Mouse (Mus musculus): ENCODE measurements around the gene Amigo3. TPM values are rescaled to one million over a fixed set of nuclear protein-coding genes. Genes with fewer than 3 reads are reported as not detected.
"Not testable (repeated sequence)": the region's sequence is repeated elsewhere in the genome, so short reads cannot be mapped to it uniquely, and the experiment has no call there.

Gene Amigo3
- 1 to 10 TPM; 2.0 to 2.2 TPM for total RNA-seq (2021)

DNA sequence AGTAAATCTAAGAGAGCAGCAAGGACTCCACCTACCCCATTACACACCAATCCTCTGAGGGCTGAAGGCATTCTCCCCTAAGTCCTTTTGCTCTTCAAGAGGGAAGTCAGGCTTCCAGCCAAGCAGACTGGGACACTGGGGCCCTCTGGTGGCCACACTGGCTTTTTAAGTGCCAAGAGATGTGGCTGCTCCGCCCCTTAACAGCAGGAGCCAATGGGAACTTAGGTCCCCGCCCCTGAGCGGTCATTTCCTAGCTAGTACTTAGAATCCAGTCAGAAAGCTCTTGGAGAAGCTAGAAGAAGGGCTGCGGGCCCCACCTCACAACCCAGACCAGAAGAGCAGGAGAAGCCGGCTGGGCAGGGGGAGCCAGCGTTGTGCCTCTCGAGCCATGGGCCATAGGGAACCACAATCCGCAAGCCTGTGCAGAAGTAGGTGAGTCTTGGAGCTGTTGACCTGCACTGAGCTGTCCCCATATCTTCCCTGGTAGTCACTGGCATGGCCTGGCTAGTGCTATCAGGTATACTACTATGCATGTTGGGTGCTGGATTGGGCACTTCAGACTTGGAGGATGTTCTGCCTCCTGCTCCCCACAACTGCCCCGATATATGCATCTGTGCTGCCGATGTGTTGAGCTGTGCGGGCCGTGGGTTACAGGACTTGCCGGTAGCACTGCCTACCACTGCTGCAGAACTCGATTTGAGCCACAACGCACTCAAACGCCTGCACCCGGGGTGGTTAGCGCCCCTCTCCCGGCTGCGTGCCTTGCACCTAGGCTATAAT, at the start of gene Amigo3:
Gene Amigo3, plus strand, starts transcription at position 275 of the 780 bp plus-strand sequence.
- DNase-seq (ENCODE audit: extremely low spot score in 1 of 2, low spot score in 1 of 2), result peak; percentile 93 to 98

DNA sequence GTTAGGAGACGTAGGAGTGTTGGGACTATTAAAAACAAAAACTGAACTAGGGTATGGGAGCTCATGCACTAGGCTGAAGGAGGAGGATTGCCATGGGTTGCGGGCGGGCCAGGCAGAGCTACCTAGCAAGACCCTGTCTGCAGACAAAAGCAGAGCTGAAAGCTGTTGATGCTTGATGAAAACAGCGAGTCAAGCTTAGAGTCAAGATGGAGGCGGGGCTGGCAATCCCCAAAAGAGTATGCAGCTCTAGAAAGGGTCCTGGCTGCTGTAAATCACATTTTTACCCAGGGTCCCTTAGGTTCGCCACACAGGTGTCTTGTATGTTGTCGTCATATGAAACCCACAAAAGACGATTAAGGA, 49.4 kb upstream of the Amigo3 start:
- no peak for DNase-seq (ENCODE audit: extremely low spot score in 1 of 2, low spot score in 1 of 2)

DNA sequence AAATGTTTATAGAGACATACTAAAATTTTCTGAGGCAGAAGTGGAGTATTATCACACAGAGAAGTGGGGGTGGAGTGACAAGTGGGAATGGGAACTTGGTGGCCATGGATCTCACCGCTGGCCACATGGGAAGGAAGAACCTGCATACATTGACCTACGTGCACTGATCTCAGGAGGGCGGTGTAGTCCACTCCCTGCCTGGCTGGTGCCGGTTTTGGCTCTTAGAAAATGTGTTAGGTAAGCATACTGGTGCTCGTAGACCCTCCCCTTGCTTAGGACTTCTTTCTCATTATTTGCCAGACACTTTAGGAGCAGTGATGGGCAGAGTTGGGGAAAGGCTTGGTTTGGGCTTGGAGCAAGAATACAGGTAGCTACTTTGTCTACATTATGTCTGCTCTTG, 44.9 kb upstream of the Amigo3 start:
- no peak for DNase-seq (ENCODE audit: extremely low spot score in 1 of 2, low spot score in 1 of 2)

DNA sequence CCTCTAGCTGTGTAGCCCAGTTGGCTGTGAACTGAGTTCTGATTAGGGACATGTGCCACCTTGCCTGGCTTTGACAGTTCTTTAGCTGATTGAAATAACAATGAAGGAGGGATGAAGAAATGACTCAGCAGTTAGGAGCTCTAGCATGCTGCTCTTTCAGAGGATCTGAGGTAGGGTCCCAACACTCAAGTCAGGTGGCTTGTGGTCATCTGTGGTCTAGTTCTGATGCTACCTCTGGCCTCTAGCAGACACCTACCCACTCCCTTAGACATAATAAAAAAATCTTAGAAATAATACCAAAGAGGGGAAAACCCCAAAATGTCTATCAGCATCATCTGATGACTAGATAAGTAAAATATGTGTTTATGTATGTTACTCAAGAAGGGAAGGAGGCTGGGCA, 42.6 kb upstream of the Amigo3 start:
- DNase-seq (ENCODE audit: extremely low spot score in 1 of 2, low spot score in 1 of 2), result no peak

DNA sequence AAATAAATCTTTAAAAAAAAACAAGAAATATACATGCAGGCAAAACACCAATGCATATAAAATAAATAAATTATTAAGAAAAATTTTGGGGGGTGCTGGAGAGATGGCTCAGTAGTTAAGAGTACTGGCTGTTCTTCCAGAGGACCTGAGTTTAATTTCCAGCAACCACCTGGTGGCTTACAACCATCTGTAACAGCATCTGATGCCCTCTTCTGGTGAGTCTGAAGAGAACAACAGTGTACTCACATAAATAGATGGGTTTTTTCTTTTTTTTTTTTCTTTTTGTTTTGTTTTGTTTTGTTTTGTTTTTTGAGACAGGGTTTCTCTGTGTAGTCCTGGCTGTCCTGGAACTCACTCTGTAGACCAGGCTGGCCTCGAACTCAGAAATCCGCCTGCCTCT, 39.4 kb upstream of the Amigo3 start:
- not testable (repeated sequence) for DNase-seq (ENCODE audit: extremely low spot score in 1 of 2, low spot score in 1 of 2)

DNA sequence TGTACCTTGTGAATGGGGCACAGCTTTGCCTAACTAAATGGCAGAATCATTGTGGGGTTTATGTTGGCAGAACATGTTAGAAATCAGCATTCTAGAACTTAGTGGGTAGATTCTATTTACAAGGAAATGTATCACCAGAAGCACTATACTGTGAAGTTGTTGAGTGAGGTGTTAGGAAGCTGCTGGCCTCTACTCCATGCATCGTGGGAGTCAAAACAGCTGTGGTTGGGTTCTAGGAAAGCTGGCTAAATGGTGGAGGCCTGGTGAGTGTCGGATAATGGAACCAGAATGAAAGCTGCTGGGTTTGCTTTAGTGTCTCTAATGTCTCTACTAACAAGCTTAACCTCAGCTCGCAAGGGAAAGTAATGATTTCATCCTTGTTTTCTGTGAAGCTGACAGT, 35.8 kb upstream of the Amigo3 start:
- no peak for DNase-seq (ENCODE audit: extremely low spot score in 1 of 2, low spot score in 1 of 2)

DNA sequence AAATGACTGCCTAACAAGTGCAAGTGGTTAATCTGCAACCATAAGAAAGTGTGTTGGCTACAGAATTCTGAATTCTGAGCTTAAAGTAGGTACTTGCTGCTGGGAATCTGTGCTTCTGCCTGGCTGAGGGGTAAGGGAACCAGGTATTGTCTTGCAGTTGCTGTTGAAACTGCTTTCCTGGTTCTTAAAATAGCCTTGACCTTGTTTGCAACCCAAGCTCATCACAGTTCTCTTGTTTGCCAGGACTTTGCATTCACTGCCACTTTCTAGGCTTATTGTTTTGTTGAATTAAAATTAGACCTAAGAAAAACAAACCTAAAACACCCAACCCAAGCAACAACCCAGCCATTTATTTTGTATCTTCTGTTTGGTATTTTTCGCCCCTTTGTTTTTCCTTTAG, 32.2 kb upstream of the Amigo3 start:
- DNase-seq (ENCODE audit: extremely low spot score in 1 of 2, low spot score in 1 of 2), result no peak

DNA sequence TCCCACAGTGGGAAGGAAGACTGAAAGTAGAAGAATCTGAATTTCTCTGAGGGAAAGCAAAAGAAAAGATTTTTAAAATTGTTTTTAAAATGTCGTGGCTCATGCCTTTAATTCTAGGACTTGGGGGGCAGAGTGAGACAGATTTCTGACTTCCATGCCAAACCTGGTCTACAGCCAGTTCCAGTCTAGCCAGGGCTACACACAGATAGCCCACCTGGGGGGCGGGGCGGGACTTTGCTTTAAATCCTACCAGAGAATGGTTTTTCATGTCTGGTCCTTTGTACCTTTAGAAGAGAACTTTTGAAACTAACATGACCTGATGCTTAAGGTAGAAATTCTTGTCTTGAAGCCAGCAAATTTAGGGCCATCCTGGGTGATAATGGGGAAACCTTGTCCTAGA, 29.7 kb upstream of the Amigo3 start:
- no peak for DNase-seq (ENCODE audit: extremely low spot score in 1 of 2, low spot score in 1 of 2)

DNA sequence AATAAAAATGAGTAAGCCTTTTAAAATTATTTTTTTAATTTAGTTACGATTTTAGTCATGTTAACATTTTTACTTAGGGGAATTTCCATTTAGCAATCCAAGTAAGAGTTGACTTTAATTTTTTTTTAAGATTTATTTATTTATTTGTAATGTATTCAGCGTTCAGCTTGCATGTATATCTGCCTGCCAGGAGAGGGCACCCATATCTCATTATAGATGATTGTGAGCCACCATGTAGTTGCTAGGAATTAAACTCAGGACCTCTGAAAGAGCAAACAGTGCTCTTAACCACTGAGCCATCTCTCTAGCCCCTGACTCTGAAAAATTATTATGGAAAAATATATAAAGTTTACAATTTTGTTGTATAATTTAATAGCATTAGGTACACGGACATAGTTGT, 26.4 kb upstream of the Amigo3 start:
- DNase-seq (ENCODE audit: extremely low spot score in 1 of 2, low spot score in 1 of 2), result no peak

DNA sequence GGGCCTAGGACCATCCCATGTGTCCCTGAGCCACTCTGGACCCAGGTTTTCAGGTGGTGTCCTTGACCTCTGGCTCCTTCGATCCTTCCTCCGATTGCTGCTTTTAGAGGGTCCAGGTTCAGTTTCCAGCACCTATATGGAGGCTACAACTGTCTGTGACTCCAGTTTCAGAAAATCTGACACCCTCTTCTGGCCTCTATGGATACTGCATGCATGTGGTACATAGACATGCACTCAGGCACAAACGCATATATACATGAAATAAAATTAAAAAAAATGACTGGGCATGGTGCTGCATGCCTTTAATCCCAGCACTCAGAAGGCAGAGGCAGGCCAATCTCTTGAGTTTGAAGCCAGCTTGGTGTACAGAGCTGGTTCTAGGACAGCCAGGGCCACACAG, 25.1 kb upstream of the Amigo3 start:
- DNase-seq (ENCODE audit: extremely low spot score in 1 of 2, low spot score in 1 of 2), result no peak

DNA sequence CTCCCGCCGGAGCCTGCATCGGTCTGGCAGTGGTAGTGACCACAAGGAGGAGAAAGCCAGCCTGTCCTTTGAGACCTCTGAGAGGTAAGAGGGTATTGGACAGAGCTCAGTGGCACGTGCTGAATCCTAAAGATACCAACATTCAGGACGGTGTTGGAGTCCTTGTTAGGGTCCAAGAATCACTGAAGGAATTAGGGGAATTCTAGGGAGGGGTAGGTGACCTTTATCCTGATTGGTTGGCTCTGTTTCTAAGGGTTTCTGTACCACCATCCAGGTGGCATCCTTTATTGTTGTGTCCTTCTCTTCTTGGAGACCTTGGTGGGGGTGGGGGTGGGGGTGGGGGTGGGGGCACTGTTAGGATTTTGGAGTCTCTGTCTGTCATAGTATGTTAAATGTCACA, 20.8 kb upstream of the Amigo3 start:
- DNase-seq (ENCODE audit: extremely low spot score in 1 of 2, low spot score in 1 of 2), result no peak

DNA sequence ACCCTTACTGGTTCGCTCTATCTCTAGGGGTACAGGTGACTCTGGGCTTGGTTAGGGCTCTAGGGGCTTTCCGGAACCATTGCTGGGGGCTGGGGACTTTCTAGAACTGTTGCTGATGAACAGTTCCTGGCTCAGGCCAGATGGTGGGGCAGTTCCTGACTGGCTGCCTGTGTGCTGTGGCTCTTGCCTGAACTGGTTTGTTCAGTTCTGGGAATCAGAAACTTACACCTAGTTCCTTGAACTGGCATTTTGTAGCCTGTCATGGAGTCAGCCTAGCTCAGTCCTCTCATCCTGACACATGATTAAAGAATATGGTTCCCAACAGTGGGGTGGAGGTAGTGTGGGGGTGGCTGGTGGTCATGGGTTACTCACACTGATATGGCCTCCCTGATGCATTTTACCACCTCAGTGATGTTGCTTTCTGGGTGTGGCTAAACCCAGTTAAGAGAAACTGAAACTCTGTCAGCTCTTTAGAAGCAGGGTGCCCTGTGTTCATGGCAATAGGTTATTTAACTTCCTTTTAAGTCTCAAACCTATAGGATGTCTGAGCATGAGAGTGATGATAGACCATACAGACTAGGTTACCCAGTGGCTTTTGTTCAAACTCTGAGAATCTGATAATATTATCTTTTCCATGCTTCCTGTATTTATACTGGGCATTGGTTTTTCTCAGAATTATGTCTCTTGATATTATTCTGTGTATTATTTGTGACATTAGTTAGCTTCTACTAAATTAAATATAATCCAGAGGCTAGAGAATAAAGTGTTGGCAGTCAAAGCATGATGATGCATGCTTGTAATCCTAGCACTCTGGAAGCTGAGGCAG, 17.4 kb upstream of the Amigo3 start:
- DNase-seq (ENCODE audit: extremely low spot score in 1 of 2, low spot score in 1 of 2), result no peak

DNA sequence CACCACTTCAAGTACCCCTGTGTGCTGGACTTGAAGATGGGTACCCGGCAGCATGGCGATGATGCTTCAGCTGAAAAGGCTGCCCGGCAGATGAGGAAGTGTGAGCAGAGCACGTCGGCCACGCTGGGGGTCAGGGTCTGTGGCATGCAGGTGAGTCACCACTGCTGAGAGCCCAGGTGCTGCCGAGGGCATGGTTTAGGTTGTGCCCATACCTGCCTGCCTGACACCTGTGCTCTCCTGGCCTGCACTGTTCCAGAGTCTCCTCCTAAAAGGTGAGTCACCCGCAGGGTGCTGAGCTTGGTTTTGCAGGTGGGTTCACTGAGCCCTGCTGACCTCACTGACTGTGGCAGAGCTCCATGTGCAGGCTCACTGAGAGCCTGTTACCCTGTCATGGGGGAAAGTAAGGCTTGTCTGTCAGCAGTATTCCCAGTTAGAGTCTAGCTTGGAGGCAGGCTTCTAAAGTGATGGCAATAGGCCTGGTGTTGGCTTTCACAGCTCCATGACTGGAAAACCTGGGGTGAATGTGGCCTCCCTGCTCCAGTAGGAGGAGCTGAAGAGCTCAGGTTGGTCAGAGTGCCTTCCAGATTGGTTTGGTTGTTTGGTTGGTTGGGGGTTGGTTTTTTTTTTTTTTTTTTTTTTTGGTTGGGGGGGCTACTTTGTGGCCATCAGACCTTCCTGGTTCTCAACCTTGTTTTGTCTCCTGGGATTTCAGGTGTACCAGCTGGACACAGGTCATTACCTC, 8.0 kb upstream of the Amigo3 start:
- no peak for DNase-seq (ENCODE audit: extremely low spot score in 1 of 2, low spot score in 1 of 2)

DNA sequence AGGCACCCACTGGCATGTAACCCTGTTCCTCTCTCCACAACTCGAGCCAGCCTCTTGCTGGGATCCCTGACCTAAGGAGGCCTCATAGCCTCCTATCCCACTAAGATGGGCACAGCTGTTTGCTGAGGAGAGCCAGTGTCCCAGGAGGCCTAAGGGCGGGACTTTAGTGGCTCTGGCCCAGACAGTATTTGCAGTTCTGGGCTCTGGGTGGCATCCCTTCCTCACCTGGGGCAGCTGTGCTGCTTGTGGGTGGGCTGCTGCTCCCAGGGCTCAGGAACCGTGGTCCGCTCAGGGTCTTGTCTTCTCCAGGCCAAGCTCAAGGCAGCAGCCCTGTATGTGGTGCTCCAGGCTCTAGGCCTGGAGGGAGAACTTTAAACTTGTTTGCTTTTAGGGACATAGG, 6.4 kb upstream of the Amigo3 start:
- DNase-seq (ENCODE audit: extremely low spot score in 1 of 2, low spot score in 1 of 2), result no peak

DNA sequence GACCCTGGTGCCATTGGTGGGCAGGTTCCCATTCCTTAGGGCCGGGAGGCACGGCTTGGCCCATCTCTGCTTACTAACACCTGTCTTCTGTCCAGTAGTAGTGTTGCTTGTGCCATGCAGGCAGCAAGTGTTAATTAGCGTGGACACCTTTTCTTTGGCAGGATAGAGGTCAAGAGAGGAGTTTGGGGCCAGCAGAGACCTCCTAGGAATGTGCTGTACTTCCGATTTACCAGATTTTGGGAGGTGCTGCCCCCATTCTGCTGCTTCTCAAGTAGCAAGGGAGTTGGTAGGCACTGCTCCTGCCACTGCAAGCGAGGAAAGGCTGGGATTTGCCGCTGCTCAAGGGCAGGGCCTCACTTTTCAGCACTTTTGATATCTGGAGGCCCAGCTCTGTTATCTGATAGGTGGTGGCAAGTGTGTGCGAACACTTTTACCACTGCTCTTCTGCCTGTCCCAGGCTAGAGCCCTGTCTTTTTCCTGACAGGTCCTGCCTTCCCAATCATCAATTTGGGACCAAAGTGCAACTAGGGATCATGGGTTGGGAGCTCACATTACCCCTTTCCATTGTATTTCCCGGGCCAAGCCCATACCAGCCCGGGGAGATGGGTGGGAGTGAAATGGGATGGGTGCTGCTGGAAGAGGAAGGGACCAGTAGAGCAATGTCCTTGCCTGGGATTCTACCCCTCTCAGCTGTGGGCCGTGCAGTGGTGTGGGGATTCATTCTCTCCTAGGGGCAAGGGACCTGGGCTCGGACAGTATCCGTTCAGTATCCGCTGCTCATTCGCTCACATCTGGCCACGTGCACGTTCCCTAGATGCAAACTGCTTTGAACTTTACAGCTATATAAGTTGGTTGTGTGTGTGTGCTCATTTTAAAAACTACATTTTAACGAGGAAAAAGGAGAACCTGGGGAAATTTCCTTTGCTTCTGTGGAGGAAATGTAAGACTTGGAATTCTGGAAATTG, 5.1 kb upstream of the Amigo3 start:
- no peak for DNase-seq (ENCODE audit: extremely low spot score in 1 of 2, low spot score in 1 of 2)

DNA sequence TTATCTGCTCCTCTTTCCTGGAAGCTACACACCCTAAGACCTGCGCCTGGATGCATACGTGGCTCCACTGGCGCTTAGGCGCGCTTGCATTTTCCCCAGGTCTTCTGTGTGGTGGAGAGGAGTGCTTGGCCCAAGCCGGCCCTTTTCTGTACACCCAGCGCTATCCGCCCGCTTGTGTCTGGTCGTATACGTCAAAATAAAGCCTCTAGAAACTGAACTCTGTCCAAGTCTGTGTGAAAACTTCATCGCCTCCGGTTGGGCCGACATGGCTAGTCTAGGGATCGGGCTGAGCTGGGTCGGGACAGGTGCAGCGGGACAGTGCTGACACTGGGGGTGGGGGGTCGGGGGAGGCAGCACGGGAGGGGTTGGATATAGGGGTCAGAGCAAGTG, 4.4 kb upstream of the Amigo3 start:
- DNase-seq (ENCODE audit: extremely low spot score in 1 of 2, low spot score in 1 of 2), result no peak

DNA sequence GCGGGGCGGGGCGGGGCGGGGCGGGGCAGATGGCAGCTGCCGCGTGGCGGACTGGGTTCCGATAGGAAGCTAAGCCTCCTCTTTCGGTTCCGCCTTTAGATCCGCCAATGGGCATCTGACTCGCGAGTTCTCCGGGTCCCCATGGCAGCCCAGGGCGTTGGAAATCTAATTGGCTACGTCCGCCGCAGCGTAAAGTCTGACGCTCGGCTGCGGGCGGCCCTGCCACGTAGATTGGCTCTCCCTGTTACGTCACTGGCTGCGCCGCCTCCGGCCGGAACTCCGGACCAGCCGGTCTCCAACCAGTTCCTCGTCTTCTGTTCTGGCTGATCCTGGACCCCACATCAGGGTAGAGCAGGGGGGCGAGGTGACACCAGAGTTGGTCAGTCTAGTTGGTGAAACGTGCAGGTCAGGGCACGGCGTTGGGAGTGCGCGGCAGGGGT, 3.9 kb upstream of the Amigo3 start, which contains the start of gene Gmppb:
Gene Gmppb, plus strand, starts transcription at position 227 of the 440 bp plus-strand sequence.
- peak; percentile 90 to 92 for DNase-seq (ENCODE audit: extremely low spot score in 1 of 2, low spot score in 1 of 2)

DNA sequence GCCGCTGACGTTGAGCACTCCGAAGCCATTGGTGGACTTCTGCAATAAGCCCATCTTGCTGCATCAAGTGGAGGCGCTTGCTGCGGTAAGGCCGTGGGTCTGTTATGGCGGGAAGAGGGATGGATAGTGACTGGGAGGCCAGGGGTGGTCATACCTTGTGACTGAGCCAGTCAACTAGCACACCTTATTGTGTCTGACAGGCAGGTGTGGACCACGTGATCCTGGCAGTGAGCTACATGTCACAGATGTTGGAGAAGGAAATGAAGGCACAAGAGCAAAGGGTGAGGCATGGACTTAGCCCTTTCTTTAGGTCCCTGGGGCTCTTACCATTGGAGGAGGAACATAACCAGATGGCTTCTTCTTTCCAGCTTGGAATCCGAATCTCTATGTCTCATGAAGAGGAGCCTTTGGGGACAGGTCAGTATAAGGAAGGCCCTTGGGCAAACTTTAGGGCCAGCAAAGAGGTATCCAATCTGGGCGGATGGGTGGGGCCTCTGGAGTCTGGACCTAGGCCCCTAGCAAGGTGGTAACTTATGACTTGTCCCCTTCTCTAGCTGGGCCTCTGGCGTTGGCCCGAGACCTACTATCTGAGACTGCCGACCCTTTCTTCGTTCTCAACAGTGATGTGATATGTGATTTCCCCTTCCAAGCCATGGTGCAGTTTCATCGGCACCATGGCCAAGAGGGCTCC, 3.3 kb upstream of the Amigo3 start:
- DNase-seq (ENCODE audit: extremely low spot score in 1 of 2, low spot score in 1 of 2), result no peak

DNA sequence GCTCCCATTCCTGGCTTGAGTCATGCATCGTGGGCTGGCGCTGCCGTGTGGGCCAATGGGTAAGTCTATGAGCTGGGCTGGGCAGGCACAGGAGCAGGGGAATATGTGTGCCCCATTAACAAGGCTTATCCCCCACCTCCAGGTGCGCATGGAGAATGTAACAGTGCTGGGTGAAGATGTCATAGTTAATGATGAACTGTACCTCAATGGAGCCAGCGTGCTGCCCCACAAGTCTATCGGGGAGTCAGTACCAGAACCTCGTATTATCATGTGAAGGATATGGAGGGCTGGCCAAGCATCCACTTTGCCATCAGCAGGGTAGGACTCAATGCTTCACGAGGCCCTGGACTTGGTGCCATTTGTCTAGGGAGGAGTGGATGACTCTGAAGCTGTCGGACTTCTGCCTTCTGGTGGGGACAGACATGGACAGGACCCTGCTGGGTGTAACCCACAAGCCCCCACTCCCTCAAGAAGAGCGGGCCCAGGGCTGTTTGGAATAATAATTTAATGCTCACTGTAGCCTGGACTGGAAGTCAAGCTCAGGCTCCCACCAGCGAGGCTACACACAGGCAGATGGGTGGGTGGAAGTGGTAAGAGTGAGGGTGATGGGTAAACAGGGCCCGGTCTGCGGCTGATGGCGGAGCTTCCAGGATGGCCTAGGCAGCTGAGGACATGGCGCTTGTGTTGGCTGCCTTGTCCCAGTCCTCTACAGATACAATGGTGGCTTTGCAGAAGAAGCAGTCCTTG, 1.6 kb upstream of the Amigo3 start:
- no peak for DNase-seq (ENCODE audit: extremely low spot score in 1 of 2, low spot score in 1 of 2)
